Mouse (Mus musculus): ENCODE measurements around the gene Gm49380.
A peak's percentile ranks its signal among the peaks of the same experiment; 100 is the strongest.

- TF ChIP-seq POLR2A (IDR thresholded peaks at IDR 0.05; ENCODE audit: extremely low read depth, insufficient read depth, low read length) (peak; percentile 94), CTCF (IDR thresholded peaks at IDR 0.05; ENCODE audit: low read depth, low read length) (no peak)
Observed at GRCm38 (mm10) chr9:44084659-44085229, 28.6 kb downstream of the Gm49380 start.

Measured in liver, adult 2 months (tissue).